Mouse (Mus musculus) C2C12 (cell line): ENCODE data around the gene Galnt7.

Experiments used
- CEBPB ChIP-seq: IDR thresholded peaks from one replicate; pipeline ENCODE4 v1.6.1; 2011; ENCODE audit warnings: low read depth, mild to moderate bottlenecking, control low read depth, moderate library complexity
- CTCF ChIP-seq: IDR thresholded peaks from one replicate; pipeline ENCODE4 v1.5.1; 2011; ENCODE audit not compliant: control insufficient read depth, insufficient read depth, insufficient read length
- MAX ChIP-seq: IDR thresholded peaks from one replicate; pipeline ENCODE4 v1.6.1; 2011; ENCODE audit warnings: mild to moderate bottlenecking, control low read depth
- USF1 ChIP-seq: IDR thresholded peaks from one replicate; pipeline ENCODE4 v1.6.1; 2011; ENCODE audit warnings: low read depth, mild to moderate bottlenecking, control low read depth, moderate library complexity

DNA sequence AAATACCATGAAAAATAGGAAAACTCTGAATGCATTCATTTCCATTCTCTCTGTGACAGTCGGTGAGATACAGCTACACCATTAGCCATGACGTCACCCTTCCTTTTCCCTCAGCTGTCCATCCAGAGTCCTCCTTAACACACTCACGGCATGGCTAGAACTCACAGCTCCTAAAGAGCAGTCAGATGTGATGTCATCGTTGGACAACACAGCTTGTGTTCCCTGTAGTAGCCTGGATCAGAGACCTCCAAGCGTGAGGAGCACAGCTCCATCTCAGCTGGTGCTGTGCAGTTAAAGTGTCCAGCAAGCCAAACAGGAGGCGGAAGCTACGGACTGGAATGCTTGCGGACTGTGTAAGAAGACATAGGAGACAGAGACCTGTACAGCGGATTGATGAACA lies 91.9 kb downstream of the Galnt7 start:
- TF ChIP-seq CTCF = no peak
- TF ChIP-seq USF1 = no peak
- no peak for TF ChIP-seq CEBPB
- no peak for TF ChIP-seq MAX
